Mouse (Mus musculus) heart, adult 2 months (tissue): ENCODE measurements at regions not wholly inside any gene's neighbourhood (a gene's known extent, or its start where the extent isn't known, plus 50 kb on each side); places are given as distances from the start of the nearest gene placed in this dataset.

Experiments
- CTCF ChIP-seq: fragments of 200-600 bp; IDR thresholded peaks from 2 replicates; pipeline ENCODE4 v1.8.1; 2022; ENCODE audit warnings: antibody characterized with exemption, mild to moderate bottlenecking, moderate library complexity
- POLR2A ChIP-seq: fragments of 200-500 bp; IDR thresholded peaks from 2 replicates; pipeline ENCODE4 v1.6.1; 2011; ENCODE audit warnings: mild to moderate bottlenecking, low read depth, low read length, control low read depth; ENCODE audit not compliant: insufficient read depth

GRCm38 (mm10) chrX:68313486-68313885 is 364.9 kb upstream of the Fmr1 start:
- no peak for TF ChIP-seq POLR2A
- TF ChIP-seq CTCF = peak; percentile 91
